Mouse (Mus musculus) heart, embryonic 12.5 days (tissue): ENCODE results near the gene Dennd1a. TPM values are rescaled to one million over a fixed set of nuclear protein-coding genes. Genes with fewer than 3 reads are reported as not detected.
A peak's percentile ranks its signal among the peaks of the same experiment; 100 is the strongest.

Experiments used
- ATAC-seq: fragments of 200-750 bp; cut with Nextera tagmentation; 2 replicates; pipeline ENCODE4 v1.8.0; 2017; ENCODE audit warnings: moderate TSS enrichment, moderate library complexity; ENCODE audit not compliant: insufficient number of reproducible peaks, low FRiP score
- H3K27ac ChIP-seq: fragments of 300-500 bp; sonication (generic); 2 replicates; pipeline ENCODE4 v1.5.1; 2016; ENCODE audit warnings: mild to moderate bottlenecking, moderate library complexity; ENCODE audit not compliant: poor library complexity, severe bottlenecking
- H3K27me3 ChIP-seq: fragments of 300-500 bp; sonication (generic); replicated peaks from 2 replicates; pipeline ENCODE4 v1.6.1; 2016; ENCODE audit warnings: mild to moderate bottlenecking, moderate library complexity
- H3K36me3 ChIP-seq: fragments of 300-500 bp; sonication (generic); 2 replicates; pipeline ENCODE4 v1.6.1; 2016; ENCODE audit warnings: mild to moderate bottlenecking, moderate library complexity
- H3K4me1 ChIP-seq: fragments of 300-500 bp; sonication (generic); replicated peaks from 2 replicates; pipeline ENCODE4 v1.6.1; 2016; ENCODE audit warnings: mild to moderate bottlenecking
- H3K4me2 ChIP-seq: fragments of 300-500 bp; sonication (generic); 2 replicates; pipeline ENCODE4 v1.6.1; 2016; ENCODE audit warnings: mild to moderate bottlenecking, moderate library complexity
- H3K4me3 ChIP-seq: fragments of 300-500 bp; sonication (generic); 2 replicates; pipeline ENCODE4 v1.5.1; 2016; ENCODE audit warnings: mild to moderate bottlenecking
- H3K9ac ChIP-seq: fragments of 300-500 bp; sonication (generic); 2 replicates; pipeline ENCODE4 v1.6.1; 2016; ENCODE audit warnings: mild to moderate bottlenecking, moderate library complexity
- H3K9me3 ChIP-seq: fragments of 300-500 bp; sonication (generic); replicated peaks from 2 replicates; pipeline ENCODE4 v1.6.1; 2016; ENCODE audit warnings: mild to moderate bottlenecking, moderate library complexity
- WGBS: fragments of 180-500 bp; shearing (Covaris S2); methylation state at CpG from one replicate; pipeline ENCODE4 v1.1.7; 2016; 5-methylcytosine and 5-hydroxymethylcytosine counted together
- polyA plus RNA-seq: library from polyadenylated mRNA; unstranded; fragments of >200 nt; fragmentation: Nextera tagmentation; extraction: Ambion mirVana; gene quantifications from 2 replicates; pipeline ENCODE4 v1.2.1, GENCODE M21; 2016

Dennd1a gene
- polyA plus RNA-seq, 1 experiment from 2014 or later = 15.8 TPM

- no peaks in the 10 kb centered on the region for H3K27me3 ChIP-seq
- H3K36me3 ChIP-seq = no peaks in the 10 kb centered on the region
- peaks cover 4% of the 10 kb centered on the region; the same call in 1 of the 2 replicates for H3K4me1 ChIP-seq
- no peak overlapping the region for H3K4me2 ChIP-seq
- no peaks in the 10 kb centered on the region for H3K9me3 ChIP-seq
- no peak overlapping the region for H3K4me3 ChIP-seq
- no peak for ATAC-seq
- no peak overlapping the region for H3K27ac ChIP-seq
- no peak overlapping the region for H3K9ac ChIP-seq
- WGBS = 67% methylated on average over 4 of the region's 4 CpGs
Observed at GRCm38 (mm10) chr2:37872791-37873190, 414.4 kb downstream of the Dennd1a start.

DNA sequence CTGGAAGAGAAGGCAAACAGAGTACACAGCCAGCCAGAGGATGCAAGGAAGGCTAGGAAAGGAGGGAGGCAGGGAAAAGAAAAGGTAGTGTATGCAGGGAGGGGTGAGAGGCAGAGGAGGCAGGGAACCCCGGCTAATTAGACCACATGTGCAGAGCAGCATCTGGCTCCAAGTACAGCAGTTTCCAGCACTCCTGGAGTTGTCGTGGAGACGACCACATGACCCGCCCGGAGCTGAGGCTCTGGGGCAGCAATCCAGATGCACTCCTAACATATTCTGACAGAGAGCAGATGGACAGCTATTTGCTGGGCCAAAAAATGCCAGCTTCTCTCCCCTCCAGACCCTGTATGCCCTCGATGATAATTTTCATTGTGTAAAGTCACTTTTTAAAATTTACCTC is 417.6 kb downstream of the Dennd1a start:
- Histone ChIP-seq H3K4me2 (no peak overlapping the region), H3K4me1 (peaks cover 15% of the 10 kb centered on the region), H3K4me3 (no peak overlapping the region), H3K36me3 (peaks cover 2% of the 10 kb centered on the region; the same call in 1 of the 2 replicates), H3K9me3 (no peaks in the 10 kb centered on the region), H3K27me3 (no peaks in the 10 kb centered on the region), H3K27ac (no peak overlapping the region), H3K9ac (no peak overlapping the region)
- 56% methylated on average over 6 of the region's 6 CpGs for WGBS
- ATAC-seq = no peak

GRCm38 (mm10) chr2:37867387-37867786 is 419.8 kb downstream of the Dennd1a start:
- H3K4me3 ChIP-seq = no peak overlapping the region
- peaks cover 6% of the 10 kb centered on the region; the same call in 1 of the 2 replicates for H3K36me3 ChIP-seq
- WGBS = 63% methylated on average over 5 of the region's 5 CpGs
- peaks cover 15% of the 10 kb centered on the region for H3K4me1 ChIP-seq
- no peaks in the 10 kb centered on the region for H3K9me3 ChIP-seq
- no peaks in the 10 kb centered on the region for H3K27me3 ChIP-seq
- no peak overlapping the region for H3K4me2 ChIP-seq
- H3K9ac ChIP-seq = no peak overlapping the region
- no peak overlapping the region for H3K27ac ChIP-seq
- ATAC-seq = no peak

DNA sequence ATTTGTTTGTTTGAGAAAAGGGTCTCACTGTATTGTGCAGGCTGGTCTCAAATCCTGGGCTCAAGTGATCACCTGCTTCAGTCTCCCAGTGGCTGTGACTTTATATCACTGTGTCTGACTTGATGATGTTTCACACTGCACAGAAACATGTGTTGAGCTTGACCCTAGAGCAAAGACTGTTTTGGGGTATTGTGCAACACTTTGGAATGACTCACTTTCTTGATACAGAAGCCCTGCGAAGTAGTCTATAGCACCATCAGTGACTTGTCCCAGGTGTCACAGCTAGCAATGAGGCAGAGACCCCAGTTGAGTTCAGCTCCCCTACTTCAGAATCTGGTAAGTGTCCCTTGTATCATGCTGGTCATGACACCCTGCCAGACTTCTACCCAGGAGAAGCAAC is 429.7 kb downstream of the Dennd1a start:
- H3K9me3 ChIP-seq = no peaks in the 10 kb centered on the region
- no peak for ATAC-seq
- no peak overlapping the region for H3K4me2 ChIP-seq
- H3K36me3 ChIP-seq = no peaks in the 10 kb centered on the region; the same call in 1 of the 2 replicates
- 86% methylated on average over 1 of the region's 1 CpGs for WGBS
- no peak overlapping the region for H3K9ac ChIP-seq
- H3K27ac ChIP-seq = no peak overlapping the region
- no peak overlapping the region for H3K4me3 ChIP-seq
- no peaks in the 10 kb centered on the region for H3K4me1 ChIP-seq
- H3K27me3 ChIP-seq = no peaks in the 10 kb centered on the region

- 63% methylated on average over 3 of the region's 3 CpGs for WGBS
- no peak overlapping the region for H3K9ac ChIP-seq
- no peak for ATAC-seq
Observed at GRCm38 (mm10) chr2:37856955-37857354, 430.2 kb downstream of the Dennd1a start.

DNA sequence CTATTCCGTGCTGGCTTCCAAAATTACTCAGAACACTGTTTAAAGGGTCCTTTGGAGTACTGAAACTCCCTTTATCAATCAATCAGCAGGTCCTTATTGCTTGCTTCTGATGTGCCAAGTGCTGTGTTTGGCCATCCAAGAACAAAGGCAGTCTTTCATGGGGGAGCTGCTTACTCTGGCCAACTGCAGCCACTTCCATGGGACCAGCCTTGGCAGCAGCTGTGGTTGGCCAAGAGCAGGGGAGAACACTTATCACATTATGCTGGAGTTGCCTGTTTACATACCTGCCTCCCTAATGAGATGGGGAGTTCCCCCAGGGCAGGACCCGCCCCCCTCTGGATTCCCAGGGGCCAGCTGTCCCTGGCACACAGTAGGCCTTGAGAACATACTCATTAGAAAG is 432.0 kb downstream of the Dennd1a start:
- H3K4me1 ChIP-seq = peaks cover 14% of the 10 kb centered on the region
- H3K4me3 ChIP-seq = no peak overlapping the region
- H3K27me3 ChIP-seq = no peaks in the 10 kb centered on the region
- H3K4me2 ChIP-seq = no peak overlapping the region
- no peak overlapping the region for H3K9ac ChIP-seq
- no peak overlapping the region for H3K27ac ChIP-seq
- H3K9me3 ChIP-seq = no peaks in the 10 kb centered on the region
- WGBS = 67% methylated on average over 2 of the region's 2 CpGs
- H3K36me3 ChIP-seq = no peaks in the 10 kb centered on the region; the same call in 1 of the 2 replicates
- ATAC-seq = no peak

More at GRCm38 (mm10) chr2:37856955-37857354, 430.2 kb downstream of the Dennd1a start:
- Histone ChIP-seq H3K4me2 (no peak overlapping the region), H3K36me3 (no peaks in the 10 kb centered on the region; the same call in 1 of the 2 replicates), H3K27me3 (no peaks in the 10 kb centered on the region), H3K9me3 (no peaks in the 10 kb centered on the region), H3K27ac (no peak overlapping the region), H3K4me1 (no peaks in the 10 kb centered on the region), H3K4me3 (no peak overlapping the region)

GRCm38 (mm10) chr2:37853878-37854435 is 433.2 kb downstream of the Dennd1a start:
- Histone ChIP-seq H3K4me3 (no peak overlapping the region), H3K9me3 (no peaks in the 10 kb centered on the region), H3K4me2 (no peak overlapping the region), H3K27me3 (no peaks in the 10 kb centered on the region), H3K27ac (no peak overlapping the region), H3K4me1 (peaks cover 22% of the 10 kb centered on the region), H3K9ac (no peak overlapping the region), H3K36me3 (no peaks in the 10 kb centered on the region; the same call in 1 of the 2 replicates)
- ATAC-seq = no peak
- 67% methylated on average over 1 of the region's 1 CpGs for WGBS

- H3K4me1 ChIP-seq = peaks cover 25% of the 10 kb centered on the region
- no peaks in the 10 kb centered on the region for H3K36me3 ChIP-seq
- H3K9me3 ChIP-seq = no peaks in the 10 kb centered on the region
- no peak overlapping the region for H3K9ac ChIP-seq
- peak overlapping the region; percentile 18; the same call in 1 of the 2 replicates for H3K4me2 ChIP-seq
- no peak for ATAC-seq
- WGBS = 68% methylated on average over 1 of the region's 1 CpGs
- H3K27me3 ChIP-seq = no peaks in the 10 kb centered on the region
- no peak overlapping the region for H3K27ac ChIP-seq
- H3K4me3 ChIP-seq = no peak overlapping the region
Observed at GRCm38 (mm10) chr2:37850626-37851025, 436.6 kb downstream of the Dennd1a start.

GRCm38 (mm10) chr2:37849357-37849756 is 437.8 kb downstream of the Dennd1a start:
- Histone ChIP-seq H3K36me3 (0 out of 2 replicates have a peak, but pooled peaks cover 5% of the 10 kb centered on the region), H3K27ac (no peak overlapping the region)
- WGBS = 78% methylated on average over 3 of the region's 3 CpGs

DNA sequence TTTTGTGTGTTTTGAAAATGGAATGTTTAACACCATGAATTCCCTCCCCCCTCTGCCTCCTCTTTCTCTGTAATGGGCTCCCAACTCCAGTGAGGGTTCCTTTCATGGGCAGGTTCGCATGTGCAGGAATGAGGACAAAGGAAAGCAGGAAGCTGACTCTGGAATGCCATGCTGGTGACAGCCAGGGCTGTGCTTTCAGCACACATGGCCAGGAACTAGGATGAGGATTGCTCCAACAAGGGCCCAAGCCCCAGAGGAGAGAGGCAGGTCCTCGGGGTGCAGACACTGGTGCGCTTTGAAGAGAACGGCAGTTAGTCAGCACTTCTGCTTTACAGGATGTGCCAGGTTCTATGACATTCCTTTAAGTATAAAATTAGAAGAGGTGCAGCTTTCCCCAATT is 444.5 kb downstream of the Dennd1a start:
- H3K27me3 ChIP-seq = no peaks in the 10 kb centered on the region
- 0 out of 2 replicates have a peak overlapping the region, but pooled peaks have one; percentile 0 for H3K27ac ChIP-seq
- H3K4me1 ChIP-seq = peaks cover 15% of the 10 kb centered on the region
- WGBS = 23% methylated on average over 4 of the region's 4 CpGs
- ATAC-seq = peak; percentile 42; the same call in 1 of the 2 replicates
- peaks cover 10% of the 10 kb centered on the region; the same call in 1 of the 2 replicates for H3K36me3 ChIP-seq
- 0 out of 2 replicates have a peak overlapping the region, but pooled peaks have one; percentile 3 for H3K9ac ChIP-seq
- no peak overlapping the region for H3K4me2 ChIP-seq
- H3K4me3 ChIP-seq = no peak overlapping the region
- H3K9me3 ChIP-seq = no peaks in the 10 kb centered on the region

More at GRCm38 (mm10) chr2:37849357-37849756, 437.8 kb downstream of the Dennd1a start:
- Histone ChIP-seq H3K9me3 (no peaks in the 10 kb centered on the region), H3K4me2 (no peak overlapping the region), H3K4me3 (no peak overlapping the region), H3K4me1 (peaks cover 25% of the 10 kb centered on the region), H3K27me3 (no peaks in the 10 kb centered on the region), H3K9ac (no peak overlapping the region)
- ATAC-seq = no peak

GRCm38 (mm10) chr2:37842151-37842569 is 445.0 kb downstream of the Dennd1a start:
- 0 out of 2 replicates have a peak overlapping the region, but pooled peaks have one; percentile 3 for H3K9ac ChIP-seq
- no peak overlapping the region for H3K4me3 ChIP-seq
- no peak overlapping the region for H3K27ac ChIP-seq
- no peaks in the 10 kb centered on the region for H3K9me3 ChIP-seq
- H3K36me3 ChIP-seq = peaks cover 10% of the 10 kb centered on the region; the same call in 1 of the 2 replicates
- H3K4me1 ChIP-seq = peaks cover 15% of the 10 kb centered on the region
- no peak overlapping the region for H3K4me2 ChIP-seq
- 15% methylated on average over 7 of the region's 7 CpGs for WGBS
- no peak for ATAC-seq
- H3K27me3 ChIP-seq = no peaks in the 10 kb centered on the region
